Mouse (Mus musculus) testis, adult 2 months (tissue): ENCODE measurements around the gene Tmem238. TPM values are rescaled to one million over a fixed set of nuclear protein-coding genes. Genes with fewer than 3 reads are reported as not detected.

Experiments
- H3K27ac ChIP-seq: fragments of 200-500 bp; 2 replicates; pipeline ENCODE4 v1.5.1; 2012; ENCODE audit warnings: low read depth, low read length; ENCODE audit not compliant: control insufficient read depth, insufficient read depth
- H3K27me3 ChIP-seq: fragments of 200-500 bp; 2 replicates; pipeline ENCODE4 v1.6.1; 2012; ENCODE audit warnings: mild to moderate bottlenecking, low read length, moderate library complexity; ENCODE audit not compliant: control insufficient read depth, insufficient read depth
- H3K36me3 ChIP-seq: fragments of 200-500 bp; 2 replicates; pipeline ENCODE4 v1.6.1; 2012; ENCODE audit warnings: mild to moderate bottlenecking, low read length; ENCODE audit not compliant: control insufficient read depth, insufficient read depth
- H3K4me1 ChIP-seq: fragments of 200-500 bp; 2 replicates; pipeline ENCODE4 v1.6.1; 2012; ENCODE audit warnings: low read length; ENCODE audit not compliant: control insufficient read depth, insufficient read depth
- H3K4me3 ChIP-seq: fragments of 200-500 bp; 2 replicates; pipeline ENCODE4 v1.5.1; 2012; ENCODE audit warnings: low read depth, mild to moderate bottlenecking, low read length, moderate library complexity, mixed read lengths; ENCODE audit not compliant: control insufficient read depth
- CTCF ChIP-seq: fragments of 200-500 bp; IDR thresholded peaks from 2 replicates; pipeline ENCODE4 v1.5.1; 2012; ENCODE audit warnings: low read depth, mild to moderate bottlenecking, inconsistent platforms, low read length, moderate library complexity; ENCODE audit not compliant: control insufficient read depth, insufficient read depth, insufficient replicate concordance
- POLR2A ChIP-seq: fragments of 200-500 bp; IDR thresholded peaks from 2 replicates; pipeline ENCODE4 v1.6.1; 2012; ENCODE audit warnings: low read depth, mild to moderate bottlenecking, inconsistent platforms, low read length, moderate library complexity; ENCODE audit not compliant: control insufficient read depth
- polyA plus RNA-seq: library from polyadenylated mRNA; depleted of rRNA; stranded (reverse); fragments of >200 nt; gene quantifications from 2 replicates; pipeline ENCODE4 v1.2.3, GENCODE M21; 2012; rRNA removed

The Tmem238 gene
- polyA plus RNA-seq, 1 experiment = 1.1 TPM

DNA sequence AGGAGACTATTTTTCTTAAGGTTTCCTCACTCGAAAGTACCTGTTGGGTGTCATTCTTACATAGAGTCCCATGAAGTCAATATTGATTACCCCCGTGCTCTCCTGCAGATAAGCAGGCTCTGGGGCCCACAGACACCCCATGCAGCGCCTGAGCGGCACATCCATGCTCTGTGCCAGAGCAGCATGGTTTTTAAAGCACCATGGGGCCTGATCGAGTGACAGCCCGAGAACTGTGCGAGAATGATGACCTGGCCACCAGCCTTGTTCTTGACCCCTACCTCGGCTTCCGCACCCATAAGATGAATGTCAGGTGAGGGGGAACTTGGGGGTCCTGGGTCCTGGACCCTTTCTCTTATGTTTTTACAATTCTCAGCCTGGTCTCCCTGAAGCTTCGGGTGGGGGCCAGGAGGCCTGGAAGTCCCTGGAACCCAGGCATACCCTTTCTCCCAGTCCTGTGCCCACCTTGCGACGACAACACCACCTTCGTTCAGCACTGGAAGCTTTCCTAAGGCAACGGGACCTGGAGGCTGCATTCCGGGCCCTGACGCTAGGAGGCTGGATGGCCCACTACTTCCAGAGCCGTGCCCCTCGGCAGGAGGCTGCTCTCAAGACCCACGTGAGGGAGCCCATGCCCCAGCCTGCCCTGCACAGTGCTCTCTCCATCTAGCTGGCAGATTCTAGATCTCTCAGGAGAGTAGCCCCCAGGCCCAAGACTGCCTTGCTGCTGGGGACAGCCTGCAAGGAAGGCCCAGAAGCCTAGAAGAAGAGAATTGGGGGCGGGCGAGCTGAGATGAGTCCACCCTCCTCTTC, 47.6 kb downstream of the Tmem238 start:
- H3K27ac ChIP-seq = no peak overlapping the region
- peaks cover 20% of the 10 kb centered on the region for H3K4me1 ChIP-seq

DNA sequence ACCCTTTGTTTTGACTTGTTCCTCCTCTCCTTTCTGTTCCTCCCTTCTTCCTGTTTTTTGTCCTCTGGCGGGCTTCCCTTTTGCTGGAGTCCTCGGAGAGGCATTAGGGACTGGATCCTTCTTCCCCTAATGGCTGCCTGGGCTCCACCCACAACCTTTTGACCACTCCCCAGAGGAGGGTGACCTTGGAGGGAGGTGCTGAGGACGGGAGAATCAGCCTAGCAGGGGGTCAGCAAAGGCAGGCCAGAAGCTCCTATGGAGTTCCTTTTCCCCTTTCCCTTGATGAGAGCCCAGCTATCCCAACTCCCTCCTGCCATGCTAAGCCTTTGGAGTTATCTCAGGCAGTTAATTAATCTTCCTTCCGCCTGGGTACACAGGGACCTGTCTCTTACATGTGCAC, 48.3 kb downstream of the Tmem238 start:
- Histone ChIP-seq H3K36me3 (peaks cover 2% of the 10 kb centered on the region; the same call in 1 of the 2 replicates), H3K27me3 (no peaks in the 10 kb centered on the region), H3K27ac (no peak overlapping the region), H3K4me1 (peaks cover 20% of the 10 kb centered on the region), H3K4me3 (peak overlapping the region; percentile 16; the same call in 1 of the 2 replicates)
- TF ChIP-seq POLR2A = no peak
- TF ChIP-seq CTCF = no peak

More for the DNA sequence above, 47.6 kb downstream of the Tmem238 start:
- H3K27me3 ChIP-seq = no peaks in the 10 kb centered on the region
- no peak overlapping the region for H3K4me3 ChIP-seq
- TF ChIP-seq CTCF (no peak), POLR2A (no peak)
- peaks cover 2% of the 10 kb centered on the region; the same call in 1 of the 2 replicates for H3K36me3 ChIP-seq

DNA sequence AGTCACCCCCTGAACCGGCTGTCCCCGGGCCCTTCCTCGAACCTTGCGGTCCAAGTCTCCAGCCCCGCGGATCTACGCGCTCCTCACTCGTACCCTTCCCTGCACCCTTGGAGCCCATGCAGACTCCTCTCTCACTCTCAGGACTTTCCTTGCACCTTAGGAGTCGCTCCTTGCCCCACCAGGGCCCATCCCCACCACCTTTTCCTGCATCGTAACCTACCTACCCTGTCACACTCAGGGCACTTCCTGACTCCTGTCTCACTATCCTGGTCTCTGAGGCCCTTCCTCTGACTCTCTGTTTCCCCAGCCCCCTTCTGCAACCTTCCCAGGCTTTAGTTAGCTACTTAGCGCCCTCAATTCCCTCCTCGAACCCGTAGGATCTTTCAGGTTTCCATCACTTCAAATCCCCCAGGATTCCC, 49.1 kb downstream of the Tmem238 start:
- peak overlapping the region; percentile 68 for H3K27ac ChIP-seq
- H3K27me3 ChIP-seq = no peaks in the 10 kb centered on the region
- TF ChIP-seq CTCF = no peak
- no peak; the same call in 1 of the 2 replicates for TF ChIP-seq POLR2A
- H3K36me3 ChIP-seq = peaks cover 2% of the 10 kb centered on the region; the same call in 1 of the 2 replicates
- H3K4me3 ChIP-seq = peak overlapping the region; percentile 85
- peaks cover 20% of the 10 kb centered on the region for H3K4me1 ChIP-seq

DNA sequence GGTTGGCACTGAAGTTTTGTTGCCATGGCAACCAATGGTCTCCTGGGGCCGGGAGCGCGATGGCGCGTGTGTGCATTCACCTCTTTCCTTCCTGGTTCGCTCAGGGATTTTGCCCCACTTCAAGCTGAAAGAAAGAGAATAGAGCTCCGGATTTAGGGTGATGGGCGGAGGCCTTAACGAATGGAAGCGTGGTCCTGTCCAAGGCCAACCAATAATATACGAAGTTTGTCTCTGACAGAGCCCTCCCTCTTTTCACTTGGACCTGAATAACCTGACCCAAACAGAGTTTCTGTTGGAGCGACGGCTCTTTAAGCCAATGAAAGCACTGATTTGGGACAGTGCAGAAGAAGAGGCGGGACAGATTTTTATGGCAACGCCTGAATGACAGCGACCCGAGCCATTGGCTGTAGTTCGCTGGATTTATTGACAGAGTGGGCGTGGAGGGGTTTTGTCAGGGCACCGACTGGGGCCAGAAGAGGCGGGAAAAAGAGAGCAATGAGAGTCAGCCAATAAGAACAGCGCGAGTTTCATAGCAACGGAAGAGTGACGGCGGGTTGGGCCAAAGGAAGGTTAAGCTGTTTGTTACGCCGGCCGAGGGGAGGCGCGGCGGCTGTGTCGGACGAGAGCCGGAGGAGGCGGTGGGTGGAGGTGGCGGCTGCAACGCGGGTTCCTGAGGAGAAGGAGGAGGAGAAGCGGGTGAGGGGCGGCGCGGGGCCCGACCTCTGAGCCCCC, 49.7 kb downstream of the Tmem238 start, which contains the start of gene Kmt5c:
Gene Kmt5c (plus strand): TSS at position 572 of the 732 bp plus-strand sequence.
- peak; percentile 91 for TF ChIP-seq POLR2A
- no peak for TF ChIP-seq CTCF
- Histone ChIP-seq H3K27me3 (no peaks in the 10 kb centered on the region), H3K4me3 (peak within 1 kb of the TSS; percentile 85)

DNA sequence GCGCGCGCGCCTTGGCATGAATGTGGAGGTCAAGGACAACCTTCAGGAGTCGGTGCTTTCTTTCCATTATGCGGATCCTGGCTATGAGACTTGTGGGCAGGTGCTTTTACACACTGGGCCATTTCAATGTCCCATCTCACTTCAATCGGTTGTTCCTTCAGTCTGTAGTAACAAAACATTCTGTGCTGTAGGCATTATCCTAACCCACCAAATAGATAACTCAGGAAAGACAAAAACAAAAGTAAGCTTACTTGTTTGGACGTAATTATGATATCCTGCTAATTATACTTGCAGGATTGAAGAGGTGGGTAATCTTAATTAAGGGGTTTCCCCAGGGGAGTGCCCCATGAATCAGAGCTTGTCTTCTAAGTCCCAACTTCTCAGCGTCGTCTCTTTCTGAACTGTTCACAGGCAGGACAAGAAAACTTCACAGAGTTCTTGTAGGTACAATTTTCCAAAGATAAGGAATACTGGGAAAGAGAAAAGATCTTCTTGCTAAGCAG, 50.4 kb downstream of the Tmem238 start:
- Histone ChIP-seq H3K4me1 (peaks cover 20% of the 10 kb centered on the region), H3K27ac (peak overlapping the region; percentile 88)
- TF ChIP-seq CTCF (no peak), POLR2A (no peak)

More for the DNA sequence above, 49.7 kb downstream of the Tmem238 start, which contains the start of gene Kmt5c:
- Histone ChIP-seq H3K36me3 (peaks cover 2% of the 10 kb centered on the region; the same call in 1 of the 2 replicates), H3K4me1 (peaks cover 20% of the 10 kb centered on the region), H3K27ac (peak within 1 kb of the TSS; percentile 88)

More for the DNA sequence above, 50.4 kb downstream of the Tmem238 start:
- peak overlapping the region; percentile 85 for H3K4me3 ChIP-seq
- no peaks in the 10 kb centered on the region for H3K27me3 ChIP-seq
- peaks cover 2% of the 10 kb centered on the region; the same call in 1 of the 2 replicates for H3K36me3 ChIP-seq

Other genes starting within 250 kb of the Tmem238 start
- gene Syt5, start 242.1 kb downstream of the Tmem238 start, polyA plus RNA-seq = 4.5 TPM in 2 replicates
- gene Ptprh, start 185.6 kb downstream of the Tmem238 start, polyA plus RNA-seq = 1.8 and 2.9 TPM in 2 replicates
- gene Tmem86b, start 158.2 kb downstream of the Tmem238 start, polyA plus RNA-seq = 36.7 and 46.0 TPM in 2 replicates
- 137 and 154 TPM in 2 replicates for gene Ppp6r1, start 130.6 kb downstream of the Tmem238 start, polyA plus RNA-seq
- gene Hspbp1, start 104.6 kb downstream of the Tmem238 start, polyA plus RNA-seq = 64.3 and 65.6 TPM in 2 replicates
- gene Brsk1, start 99.1 kb downstream of the Tmem238 start, polyA plus RNA-seq = 53.3 and 60.3 TPM in 2 replicates
- 0.12 and 0.14 TPM in 2 replicates for gene Tmem150b, start 64.4 kb downstream of the Tmem238 start, polyA plus RNA-seq
- gene Kmt5c, start 49.5 kb downstream of the Tmem238 start, polyA plus RNA-seq = 35.7 and 37.0 TPM in 2 replicates
- 1,707 and 1,788 TPM in 2 replicates for gene Cox6b2, start 36.6 kb downstream of the Tmem238 start, polyA plus RNA-seq
- 319 and 358 TPM in 2 replicates for gene Fam71e2, start 18.4 kb downstream of the Tmem238 start, polyA plus RNA-seq
- gene Il11, start 6.8 kb downstream of the Tmem238 start, polyA plus RNA-seq = 15.5 and 17.3 TPM in 2 replicates
- 387 and 534 TPM in 2 replicates for gene Tmem190, start 6.7 kb downstream of the Tmem238 start, polyA plus RNA-seq
- 176 and 240 TPM in 2 replicates for gene Rpl28, start 3.2 kb upstream of the Tmem238 start, polyA plus RNA-seq
- 1,069 and 1,189 TPM in 2 replicates for gene Ube2s, start 22.9 kb upstream of the Tmem238 start, polyA plus RNA-seq
- 21.8 and 24.8 TPM in 2 replicates for gene Shisa7, start 55.0 kb upstream of the Tmem238 start, polyA plus RNA-seq
- gene Isoc2b, start 80.6 kb upstream of the Tmem238 start, polyA plus RNA-seq = 4.9 and 6.5 TPM in 2 replicates
- 20.2 and 20.9 TPM in 2 replicates for gene Isoc2a, start 87.5 kb upstream of the Tmem238 start, polyA plus RNA-seq
- 0.65 and 0.79 TPM in 2 replicates for gene Gm36210, start 116.9 kb upstream of the Tmem238 start, polyA plus RNA-seq
- 8.8 and 10.5 TPM in 2 replicates for gene Zfp628, start 125.6 kb upstream of the Tmem238 start, polyA plus RNA-seq
- gene Nat14, start 132.4 kb upstream of the Tmem238 start, polyA plus RNA-seq = 3.7 and 4.8 TPM in 2 replicates
- 0.94 and 1.9 TPM in 2 replicates for gene Ssc5d, start 136.1 kb upstream of the Tmem238 start, polyA plus RNA-seq
- gene Sbk2, start 174.8 kb upstream of the Tmem238 start, polyA plus RNA-seq = 0.04 and 0.17 TPM in 2 replicates
- 0.23 and 0.27 TPM in 2 replicates for gene Sbk3, start 181.5 kb upstream of the Tmem238 start, polyA plus RNA-seq
- gene Zfp579, start 206.5 kb upstream of the Tmem238 start, polyA plus RNA-seq = 7.6 and 9.1 TPM in 2 replicates
- gene Zfp524, start 224.8 kb upstream of the Tmem238 start, polyA plus RNA-seq = 11.2 and 12.5 TPM in 2 replicates
- gene Fiz1, start 225.0 kb upstream of the Tmem238 start, polyA plus RNA-seq = 36.1 and 37.2 TPM in 2 replicates
- gene Gm44973, start 225.8 kb upstream of the Tmem238 start, polyA plus RNA-seq = not detected in 2 replicates
- 18.3 and 18.7 TPM in 2 replicates for gene Zfp865, start 230.7 kb upstream of the Tmem238 start, polyA plus RNA-seq
- gene Ccdc106, start 230.9 kb upstream of the Tmem238 start, polyA plus RNA-seq = 7.9 and 9.2 TPM in 2 replicates
- not detected in 2 replicates for gene 4632433K11Rik, start 244.5 kb upstream of the Tmem238 start, polyA plus RNA-seq
- gene Zfp784, start 248.8 kb upstream of the Tmem238 start, polyA plus RNA-seq = 4.3 and 5.2 TPM in 2 replicates